Mouse (Mus musculus) liver, postnatal 0 days (tissue): ENCODE measurements at regions not wholly inside any gene's neighbourhood (a gene's known extent, or its start where the extent isn't known, plus 50 kb on each side); places are given as distances from the start of the nearest gene placed in this dataset.

Experiments used
- ATAC-seq: fragments of 200-750 bp; cut with Nextera tagmentation; 2 replicates; pipeline ENCODE4 v1.8.0; 2017; ENCODE audit warnings: mild to moderate bottlenecking, moderate library complexity
- DNase-seq: peaks from one replicate; pipeline ENCODE4 v3.0.0-alpha.2; 2016
- H3K27ac ChIP-seq: fragments of 300-500 bp; sonication (generic); 2 replicates; pipeline ENCODE4 v1.5.1; 2014; ENCODE audit warnings: antibody characterized with exemption, moderate library complexity, mild to moderate bottlenecking, low read depth
- H3K27me3 ChIP-seq: fragments of 300-500 bp; sonication (generic); 2 replicates; pipeline ENCODE4 v1.6.1; 2014; ENCODE audit warnings: low read length, control low read depth, mixed read lengths; ENCODE audit not compliant: insufficient read depth
- H3K36me3 ChIP-seq: fragments of 300-500 bp; sonication (generic); replicated peaks from 2 replicates; pipeline ENCODE4 v1.6.1; 2014; ENCODE audit warnings: mild to moderate bottlenecking, control low read depth, low read length, moderate library complexity, mixed read lengths; ENCODE audit not compliant: insufficient read depth
- H3K4me1 ChIP-seq: fragments of 300-500 bp; sonication (generic); 2 replicates; pipeline ENCODE4 v1.6.1; 2014; ENCODE audit warnings: antibody characterized with exemption, mild to moderate bottlenecking, control low read depth; ENCODE audit not compliant: insufficient read depth
- H3K4me2 ChIP-seq: fragments of 300-500 bp; sonication (generic); 2 replicates; pipeline ENCODE4 v1.6.1; 2014; ENCODE audit warnings: low read depth, mild to moderate bottlenecking, low read length, moderate library complexity, mixed read lengths
- H3K4me3 ChIP-seq: fragments of 300-500 bp; sonication (generic); 2 replicates; pipeline ENCODE4 v1.5.1; 2014; ENCODE audit warnings: low read depth, low read length
- H3K9ac ChIP-seq: fragments of 300-500 bp; sonication (generic); replicated peaks from 2 replicates; pipeline ENCODE4 v1.6.1; 2014; ENCODE audit warnings: mild to moderate bottlenecking, moderate library complexity
- H3K9me3 ChIP-seq: fragments of 300-500 bp; sonication (generic); 2 replicates; pipeline ENCODE4 v1.6.1; 2016; ENCODE audit warnings: mild to moderate bottlenecking, control low read depth, low read length, mixed read lengths
- CTCF ChIP-seq: sonication (generic); IDR thresholded peaks from 2 replicates; pipeline ENCODE4 v1.5.1; 2016; ENCODE audit warnings: antibody characterized with exemption, low read depth
- EP300 ChIP-seq: IDR thresholded peaks from 2 replicates; pipeline ENCODE4 v1.6.1; 2016; ENCODE audit warnings: antibody characterized with exemption, low read depth, mild to moderate bottlenecking
- WGBS: fragments of 180-500 bp; shearing (Covaris S2); extraction: QIAGEN DNeasy Blood & Tissue Kit; methylation state at CpG from one replicate; pipeline ENCODE4 v1.1.7; 2014; ENCODE audit not compliant: insufficient replicate concordance; 5-methylcytosine and 5-hydroxymethylcytosine counted together

- ATAC-seq, result no peak
- H3K36me3 ChIP-seq, result no peaks in the 10 kb centered on the region
- no peak overlapping the region for H3K27ac ChIP-seq
- H3K9me3 ChIP-seq, result no peaks in the 10 kb centered on the region
- no peak overlapping the region for H3K9ac ChIP-seq
- 2% methylated on average over 36 of the region's 36 CpGs for WGBS
- H3K27me3 ChIP-seq, result peaks cover 50% of the 10 kb centered on the region
- DNase-seq, result no peak
- 0 out of 2 replicates have a peak overlapping the region, but pooled peaks have one; percentile 35 for H3K4me2 ChIP-seq
- peaks cover 3% of the 10 kb centered on the region; the same call in 1 of the 2 replicates for H3K4me1 ChIP-seq
- TF ChIP-seq CTCF, result no peak
- no peak for TF ChIP-seq EP300
- H3K4me3 ChIP-seq, result no peak overlapping the region
These were observed 69.5 kb upstream of the Msx1 start for GRCm38 (mm10) chr5:37893639-37894550.

DNA sequence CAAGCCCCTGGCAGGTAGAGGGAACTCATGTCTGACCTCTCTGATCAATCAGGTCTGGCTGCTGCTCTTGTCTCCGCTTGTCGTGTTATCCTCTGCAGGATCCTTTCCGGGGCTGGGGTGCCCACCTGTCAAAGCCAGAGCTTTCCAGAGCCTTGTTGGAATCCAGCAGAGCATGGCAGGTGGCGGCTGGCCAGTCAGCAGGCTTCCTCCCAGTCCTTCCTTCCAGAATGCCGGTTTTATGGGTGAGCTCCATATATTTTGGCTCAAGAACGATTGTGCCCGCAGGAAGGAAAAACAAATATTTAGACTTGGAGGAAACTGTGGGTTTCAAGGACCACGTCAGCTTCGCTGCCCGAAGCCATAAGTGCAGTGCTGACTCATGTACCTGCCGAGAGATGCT is 66.3 kb upstream of the Msx1 start:
- H3K36me3 ChIP-seq, result no peaks in the 10 kb centered on the region
- ATAC-seq, result no peak
- H3K9me3 ChIP-seq, result no peaks in the 10 kb centered on the region
- H3K27me3 ChIP-seq, result peaks cover 40% of the 10 kb centered on the region
- WGBS, result 25% methylated on average over 11 of the region's 11 CpGs
- peaks cover 3% of the 10 kb centered on the region; the same call in 1 of the 2 replicates for H3K4me1 ChIP-seq
- no peak overlapping the region for H3K9ac ChIP-seq
- no peak for DNase-seq
- H3K4me2 ChIP-seq, result no peak overlapping the region
- H3K27ac ChIP-seq, result no peak overlapping the region
- no peak overlapping the region for H3K4me3 ChIP-seq
- TF ChIP-seq CTCF, result no peak
- TF ChIP-seq EP300, result no peak

DNA sequence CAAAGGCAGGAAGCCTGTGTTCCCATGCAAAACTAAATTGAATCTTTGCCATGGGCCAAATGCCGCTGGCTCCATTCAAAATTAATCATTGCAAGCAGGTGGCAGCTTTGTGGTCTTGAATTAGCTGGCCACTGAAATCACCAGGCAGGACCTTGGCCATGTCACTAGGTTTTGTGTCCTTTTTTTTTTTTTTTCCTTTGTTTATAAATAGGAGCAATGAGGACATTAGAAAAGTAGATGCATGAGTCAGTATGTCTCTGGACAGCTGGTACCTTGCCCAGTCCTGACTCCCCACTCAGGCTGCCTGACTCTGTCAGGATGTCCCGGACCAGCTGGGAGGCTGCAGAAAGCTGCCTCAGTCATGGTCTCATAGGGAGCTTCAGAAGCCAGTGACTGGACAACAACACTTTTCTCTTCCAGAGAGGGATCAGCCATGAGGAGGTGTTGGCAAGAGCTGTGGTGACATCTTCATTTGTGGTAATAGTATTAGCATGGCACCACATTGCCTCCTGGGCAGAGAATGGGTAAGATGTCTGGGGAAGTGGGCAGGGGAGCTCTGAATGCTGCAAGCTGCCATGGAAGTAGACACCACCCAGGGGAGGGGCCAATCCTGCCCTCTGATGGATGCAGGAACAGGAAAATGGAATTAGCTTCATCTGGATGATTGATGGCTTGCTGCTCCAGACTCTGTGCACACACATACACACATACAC is 55.4 kb upstream of the Msx1 start:
- no peak for DNase-seq
- Histone ChIP-seq H3K4me3 (no peak overlapping the region), H3K4me1 (no peaks in the 10 kb centered on the region), H3K27ac (no peak overlapping the region), H3K9me3 (no peaks in the 10 kb centered on the region), H3K9ac (no peak overlapping the region), H3K27me3 (no peaks in the 10 kb centered on the region), H3K4me2 (no peak overlapping the region), H3K36me3 (no peaks in the 10 kb centered on the region)
- WGBS, result 58% methylated on average over 2 of the region's 2 CpGs
- ATAC-seq, result no peak
- TF ChIP-seq EP300, result no peak
- TF ChIP-seq CTCF, result no peak

- Histone ChIP-seq H3K9ac (no peak overlapping the region), H3K27me3 (no peaks in the 10 kb centered on the region)
- WGBS, result 29% methylated on average over 4 of the region's 4 CpGs
These were observed 51.9 kb upstream of the Msx1 start for GRCm38 (mm10) chr5:37876240-37876639.

GRCm38 (mm10) chr5:37875452-37875851 is 51.1 kb upstream of the Msx1 start:
- no peaks in the 10 kb centered on the region for H3K4me1 ChIP-seq
- no peak overlapping the region for H3K27ac ChIP-seq
- no peak for TF ChIP-seq CTCF
- no peak for TF ChIP-seq EP300
- ATAC-seq (no peak), DNase-seq (no peak)
- no peaks in the 10 kb centered on the region for H3K27me3 ChIP-seq
- H3K9ac ChIP-seq, result no peak overlapping the region
- H3K4me3 ChIP-seq, result no peak overlapping the region
- H3K36me3 ChIP-seq, result no peaks in the 10 kb centered on the region
- 78% methylated on average over 13 of the region's 13 CpGs for WGBS
- H3K9me3 ChIP-seq, result no peaks in the 10 kb centered on the region
- H3K4me2 ChIP-seq, result no peak overlapping the region

More at GRCm38 (mm10) chr5:37876240-37876639, 51.9 kb upstream of the Msx1 start:
- TF ChIP-seq EP300 (no peak), CTCF (no peak)
- Histone ChIP-seq H3K4me3 (no peak overlapping the region), H3K27ac (no peak overlapping the region), H3K4me1 (no peaks in the 10 kb centered on the region), H3K36me3 (no peaks in the 10 kb centered on the region), H3K9me3 (no peaks in the 10 kb centered on the region), H3K4me2 (no peak overlapping the region)
- no peak for ATAC-seq
- DNase-seq, result no peak

DNA sequence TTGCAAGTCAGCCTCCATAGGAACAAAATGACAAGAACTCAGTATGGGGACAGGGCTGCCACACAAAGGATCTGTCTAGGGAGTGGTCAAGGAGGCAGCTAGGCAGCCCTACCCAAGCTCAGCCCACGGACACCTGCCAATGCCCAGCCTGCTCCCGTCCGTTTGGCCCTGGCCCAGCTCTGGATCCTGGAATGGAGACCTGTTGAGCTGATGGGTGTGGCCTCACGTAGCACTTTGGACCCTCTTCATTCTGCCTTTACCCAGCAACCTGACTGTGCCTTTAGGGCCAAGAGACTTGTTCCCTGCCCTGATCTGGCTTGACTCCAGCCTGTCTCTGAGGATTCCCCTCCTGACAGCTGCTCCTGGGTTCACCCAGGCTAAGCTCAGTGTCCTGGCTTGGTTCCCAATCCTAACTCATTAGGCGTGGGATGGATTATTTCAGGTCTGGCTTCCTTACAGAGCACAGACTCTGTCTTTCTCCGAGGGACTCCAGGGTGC is 50.5 kb upstream of the Msx1 start:
- H3K4me2 ChIP-seq, result no peak overlapping the region
- no peaks in the 10 kb centered on the region for H3K36me3 ChIP-seq
- no peak overlapping the region for H3K9ac ChIP-seq
- 58% methylated on average over 6 of the region's 6 CpGs for WGBS
- H3K9me3 ChIP-seq, result no peaks in the 10 kb centered on the region
- no peaks in the 10 kb centered on the region for H3K27me3 ChIP-seq
- no peak overlapping the region for H3K27ac ChIP-seq
- no peak overlapping the region for H3K4me3 ChIP-seq
- ATAC-seq (no peak), DNase-seq (no peak)
- TF ChIP-seq CTCF (no peak), EP300 (no peak)
- H3K4me1 ChIP-seq, result no peaks in the 10 kb centered on the region
